Mouse (Mus musculus): Measurements from ENCODE around the gene Stra6l. TPM values are rescaled to one million over a fixed set of nuclear protein-coding genes. Genes with fewer than 3 reads are reported as not detected.

Stra6l gene
- polyA plus RNA-seq, 1 experiment = 7.1 TPM

GRCm38 (mm10) chr4:45890066-45890761 lies 41.8 kb downstream of the Stra6l start, which contains the start of gene Ccdc180:
TSS of gene Ccdc180 (plus strand) at chr4:45890303.
- Histone ChIP-seq H3K27ac (ENCODE audit: insufficient read depth, low read depth, low read length) (0 out of 2 replicates have a peak within 1 kb of the TSS, but pooled peaks have one; percentile 5), H3K36me3 (ENCODE audit: control insufficient read depth, insufficient read depth, low read length) (no peaks in the 10 kb centered on the region; the same call in 1 of the 2 replicates), H3K4me3 (ENCODE audit: low read depth, low read length) (no peak within 1 kb of the TSS), H3K4me1 (ENCODE audit: control insufficient read depth, insufficient read depth, insufficient read length, low read length) (no peaks in the 10 kb centered on the region), H3K27me3 (ENCODE audit: control insufficient read depth, insufficient read depth, low read length) (no peaks in the 10 kb centered on the region)
- WGBS = 18% methylated on average over 19 of the region's 19 CpGs
- TF ChIP-seq POLR2A (IDR thresholded peaks at IDR 0.05; ENCODE audit: low read depth, low read length) = no peak

GRCm38 (mm10) chr4:45896425-45897081 lies 48.1 kb downstream of the Stra6l start:
- H3K36me3 ChIP-seq (ENCODE audit: control insufficient read depth, insufficient read depth, low read length) = no peaks in the 10 kb centered on the region
- TF ChIP-seq POLR2A (IDR thresholded peaks at IDR 0.05; ENCODE audit: low read depth, low read length) (no peak), CTCF (IDR thresholded peaks at IDR 0.05; ENCODE audit: extremely low read depth, insufficient read length, insufficient replicate concordance, low read depth, low read length) (no peak)
- no peaks in the 10 kb centered on the region for H3K4me1 ChIP-seq (ENCODE audit: control insufficient read depth, insufficient read depth, insufficient read length, low read length)
- WGBS = 21% methylated on average over 16 of the region's 16 CpGs
- H3K27ac ChIP-seq (ENCODE audit: insufficient read depth, low read depth, low read length) = no peak overlapping the region
- no peak overlapping the region for H3K4me3 ChIP-seq (ENCODE audit: low read depth, low read length)
- no peaks in the 10 kb centered on the region for H3K27me3 ChIP-seq (ENCODE audit: control insufficient read depth, insufficient read depth, low read length)

- TF ChIP-seq CTCF (IDR thresholded peaks at IDR 0.05; ENCODE audit: extremely low read depth, insufficient read length, insufficient replicate concordance, low read depth, low read length) (no peak), POLR2A (IDR thresholded peaks at IDR 0.05; ENCODE audit: low read depth, low read length) (no peak)
- WGBS = 50% methylated on average over 5 of the region's 5 CpGs
- no peaks in the 10 kb centered on the region for H3K27me3 ChIP-seq (ENCODE audit: control insufficient read depth, insufficient read depth, low read length)
- H3K4me3 ChIP-seq (ENCODE audit: low read depth, low read length) = no peak overlapping the region
- no peaks in the 10 kb centered on the region for H3K4me1 ChIP-seq (ENCODE audit: control insufficient read depth, insufficient read depth, insufficient read length, low read length)
- H3K36me3 ChIP-seq (ENCODE audit: control insufficient read depth, insufficient read depth, low read length) = no peaks in the 10 kb centered on the region
- H3K27ac ChIP-seq (ENCODE audit: insufficient read depth, low read depth, low read length) = no peak overlapping the region
These were observed 49.9 kb downstream of the Stra6l start for GRCm38 (mm10) chr4:45898413-45898812.

GRCm38 (mm10) chr4:45909256-45909655 lies 60.8 kb downstream of the Stra6l start:
- 89% methylated on average over 13 of the region's 13 CpGs for WGBS
- TF ChIP-seq POLR2A (IDR thresholded peaks at IDR 0.05; ENCODE audit: low read depth, low read length) = no peak
- no peak for TF ChIP-seq CTCF (IDR thresholded peaks at IDR 0.05; ENCODE audit: extremely low read depth, insufficient read length, insufficient replicate concordance, low read depth, low read length)
- Histone ChIP-seq H3K27ac (ENCODE audit: insufficient read depth, low read depth, low read length) (no peak overlapping the region), H3K36me3 (ENCODE audit: control insufficient read depth, insufficient read depth, low read length) (no peaks in the 10 kb centered on the region), H3K4me3 (ENCODE audit: low read depth, low read length) (no peak overlapping the region), H3K27me3 (ENCODE audit: control insufficient read depth, insufficient read depth, low read length) (no peaks in the 10 kb centered on the region), H3K4me1 (ENCODE audit: control insufficient read depth, insufficient read depth, insufficient read length, low read length) (no peaks in the 10 kb centered on the region)

- H3K36me3 ChIP-seq (ENCODE audit: control insufficient read depth, insufficient read depth, low read length) = no peaks in the 10 kb centered on the region
- no peaks in the 10 kb centered on the region for H3K27me3 ChIP-seq (ENCODE audit: control insufficient read depth, insufficient read depth, low read length)
- no peak overlapping the region for H3K4me3 ChIP-seq (ENCODE audit: low read depth, low read length)
- no peak for TF ChIP-seq CTCF (IDR thresholded peaks at IDR 0.05; ENCODE audit: extremely low read depth, insufficient read length, insufficient replicate concordance, low read depth, low read length)
- no peak for TF ChIP-seq POLR2A (IDR thresholded peaks at IDR 0.05; ENCODE audit: low read depth, low read length)
- H3K27ac ChIP-seq (ENCODE audit: insufficient read depth, low read depth, low read length) = no peak overlapping the region
- no peaks in the 10 kb centered on the region for H3K4me1 ChIP-seq (ENCODE audit: control insufficient read depth, insufficient read depth, insufficient read length, low read length)
- 61% methylated on average over 4 of the region's 4 CpGs for WGBS
These were observed 61.5 kb downstream of the Stra6l start for GRCm38 (mm10) chr4:45909924-45910323.

GRCm38 (mm10) chr4:45911256-45911655 lies 62.8 kb downstream of the Stra6l start:
- no peaks in the 10 kb centered on the region for H3K27me3 ChIP-seq (ENCODE audit: control insufficient read depth, insufficient read depth, low read length)
- H3K36me3 ChIP-seq (ENCODE audit: control insufficient read depth, insufficient read depth, low read length) = no peaks in the 10 kb centered on the region
- H3K4me1 ChIP-seq (ENCODE audit: control insufficient read depth, insufficient read depth, insufficient read length, low read length) = no peaks in the 10 kb centered on the region
- H3K4me3 ChIP-seq (ENCODE audit: low read depth, low read length) = no peak overlapping the region
- no peak overlapping the region for H3K27ac ChIP-seq (ENCODE audit: insufficient read depth, low read depth, low read length)
- TF ChIP-seq POLR2A (IDR thresholded peaks at IDR 0.05; ENCODE audit: low read depth, low read length) (no peak), CTCF (IDR thresholded peaks at IDR 0.05; ENCODE audit: extremely low read depth, insufficient read length, insufficient replicate concordance, low read depth, low read length) (no peak)
- 49% methylated on average over 5 of the region's 5 CpGs for WGBS

- TF ChIP-seq CTCF (IDR thresholded peaks at IDR 0.05; ENCODE audit: extremely low read depth, insufficient read length, insufficient replicate concordance, low read depth, low read length) = no peak
- TF ChIP-seq POLR2A (IDR thresholded peaks at IDR 0.05; ENCODE audit: low read depth, low read length) = no peak
- Histone ChIP-seq H3K27me3 (ENCODE audit: control insufficient read depth, insufficient read depth, low read length) (no peaks in the 10 kb centered on the region), H3K36me3 (ENCODE audit: control insufficient read depth, insufficient read depth, low read length) (no peaks in the 10 kb centered on the region), H3K4me1 (ENCODE audit: control insufficient read depth, insufficient read depth, insufficient read length, low read length) (no peaks in the 10 kb centered on the region), H3K4me3 (ENCODE audit: low read depth, low read length) (no peak overlapping the region), H3K27ac (ENCODE audit: insufficient read depth, low read depth, low read length) (no peak overlapping the region)
- WGBS = 80% methylated on average over 4 of the region's 4 CpGs
These were observed 63.4 kb downstream of the Stra6l start for GRCm38 (mm10) chr4:45911876-45912275.
